In the genomic region with DNA sequence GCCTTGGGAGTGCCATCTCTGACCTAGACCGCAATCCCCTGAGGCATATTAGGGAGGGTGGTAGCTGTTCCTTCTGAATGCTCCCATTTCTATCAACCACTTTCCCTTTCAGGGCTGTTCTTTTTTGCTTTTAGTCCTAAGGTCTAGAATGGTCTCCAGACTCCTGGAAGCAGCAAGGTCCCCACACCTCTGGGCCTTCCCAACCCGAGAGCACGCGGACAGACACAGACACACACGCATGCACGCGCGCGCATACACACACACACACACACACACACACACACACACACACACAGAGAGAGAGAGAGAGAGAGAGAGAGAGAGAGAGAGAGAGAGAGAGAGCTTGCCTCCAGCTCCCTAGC, we compare ENCODE assay signal across 9 mouse cellular contexts. TPM values are rescaled to one million over a fixed set of nuclear protein-coding genes. Genes with fewer than 3 reads are reported as not detected.
DNase-seq lines count a peak whose midpoint lies in the region; ATAC-seq and TF ChIP-seq lines count a peak whose summit lies in the region.
"Had no signal": no experiment of that assay in that cellular context is flagged by ENCODE, and none has a peak within 500 bp of the region (broad histone marks: within the 10 kb centered on the region; RNA-seq: fewer than 3 reads in every experiment).

No protein-coding gene starts in this region.

- H3K4me2 ChIP-seq in kidney, embryonic 15.5 days = peak overlapping the region; percentile 88
- H3K4me2 ChIP-seq in embryonic facial prominence, embryonic 14.5 days (ENCODE audit: low read depth, low read length) = peak overlapping the region; percentile 87
- peak overlapping the region; percentile 79 for H3K4me2 ChIP-seq in intestine, embryonic 15.5 days (replicated peaks)
- peak overlapping the region; percentile 68 for H3K4me2 ChIP-seq in midbrain, postnatal 0 days (ENCODE audit: low read depth, low read length, poor library complexity, severe bottlenecking)

- no peak; the same call in 1 of the 2 replicates for ATAC-seq in kidney, embryonic 15.5 days (replicated peaks; ENCODE audit: low FRiP score)
- ATAC-seq in embryonic facial prominence, embryonic 14.5 days (ENCODE audit: low read depth) = peak; percentile 14; the same call in 1 of the 2 replicates
- ATAC-seq in intestine, embryonic 15.5 days = peak; percentile 35
- ATAC-seq in midbrain, postnatal 0 days (ENCODE audit: low FRiP score) = peak; percentile 24; the same call in 1 of the 2 replicates
- ATAC-seq in erythroid progenitor cell, adult 5-6 weeks (replicated peaks; ENCODE audit: low FRiP score, poor library complexity, severe bottlenecking) = no peak

- H3K27me3 ChIP-seq in kidney, embryonic 15.5 days = peaks cover 62% of the 10 kb centered on the region
- H3K27me3 ChIP-seq in embryonic facial prominence, embryonic 14.5 days (replicated peaks; ENCODE audit: control insufficient read depth, insufficient read depth, low read length) = peaks cover 73% of the 10 kb centered on the region
- H3K27me3 ChIP-seq in intestine, embryonic 15.5 days (replicated peaks) = peaks cover 26% of the 10 kb centered on the region
- peaks cover 8% of the 10 kb centered on the region; the same call in 1 of the 2 replicates for H3K27me3 ChIP-seq in midbrain, postnatal 0 days (ENCODE audit: insufficient read depth, low read length)

- TF ChIP-seq CTCF in midbrain, postnatal 0 days (IDR thresholded peaks at IDR 0.05) = no peak

- no peak overlapping the region for H3K27ac ChIP-seq in kidney, embryonic 15.5 days
- no peak overlapping the region for H3K27ac ChIP-seq in embryonic facial prominence, embryonic 14.5 days (replicated peaks; ENCODE audit: low read depth, low read length)
- no peak overlapping the region for H3K27ac ChIP-seq in intestine, embryonic 15.5 days
- H3K27ac ChIP-seq in midbrain, postnatal 0 days (ENCODE audit: low read depth, low read length) = peak overlapping the region; percentile 77; the same call in 1 of the 2 replicates

- 30% methylated on average over 9 of the region's 9 CpGs for WGBS in kidney, embryonic 15.5 days
- WGBS in embryonic facial prominence, embryonic 14.5 days = 47% methylated on average over 9 of the region's 9 CpGs
- 12% methylated on average over 9 of the region's 9 CpGs for WGBS in intestine, embryonic 15.5 days
- 44% methylated on average over 6 of the region's 9 CpGs for WGBS in midbrain, postnatal 0 days

- H3K36me3 ChIP-seq in kidney, embryonic 15.5 days = no peaks in the 10 kb centered on the region
- H3K36me3 ChIP-seq in embryonic facial prominence, embryonic 14.5 days (ENCODE audit: control insufficient read depth, insufficient read depth, low read length) = no peaks in the 10 kb centered on the region
- H3K36me3 ChIP-seq in intestine, embryonic 15.5 days = no peaks in the 10 kb centered on the region
- H3K36me3 ChIP-seq in midbrain, postnatal 0 days (ENCODE audit: insufficient read depth, low read length) = no peaks in the 10 kb centered on the region

- H3K4me3 ChIP-seq in kidney, embryonic 15.5 days (replicated peaks) = peak overlapping the region; percentile 60
- H3K4me3 ChIP-seq in embryonic facial prominence, embryonic 14.5 days (ENCODE audit: low read depth, low read length) = peak overlapping the region; percentile 51
- H3K4me3 ChIP-seq in intestine, embryonic 15.5 days (replicated peaks) = peak overlapping the region; percentile 56
- H3K4me3 ChIP-seq in midbrain, postnatal 0 days (ENCODE audit: low read depth, low read length) = peak overlapping the region; percentile 57

- no peaks in the 10 kb centered on the region for H3K9me3 ChIP-seq in kidney, embryonic 15.5 days (replicated peaks)
- H3K9me3 ChIP-seq in embryonic facial prominence, embryonic 14.5 days (ENCODE audit: control insufficient read depth, low read length) = no peaks in the 10 kb centered on the region
- H3K9me3 ChIP-seq in intestine, embryonic 15.5 days = no peaks in the 10 kb centered on the region
- no peaks in the 10 kb centered on the region for H3K9me3 ChIP-seq in midbrain, postnatal 0 days (ENCODE audit: low read length)

- no peaks in the 10 kb centered on the region for H3K4me1 ChIP-seq in kidney, embryonic 15.5 days
- no peaks in the 10 kb centered on the region for H3K4me1 ChIP-seq in embryonic facial prominence, embryonic 14.5 days (ENCODE audit: control insufficient read depth, insufficient read depth, low read length)
- no peaks in the 10 kb centered on the region for H3K4me1 ChIP-seq in intestine, embryonic 15.5 days (replicated peaks)
- no peaks in the 10 kb centered on the region; the same call in 1 of the 2 replicates for H3K4me1 ChIP-seq in midbrain, postnatal 0 days (ENCODE audit: insufficient read depth, low read length)

- no peak overlapping the region for H3K9ac ChIP-seq in kidney, embryonic 15.5 days
- peak overlapping the region; percentile 66; the same call in 1 of the 2 replicates for H3K9ac ChIP-seq in embryonic facial prominence, embryonic 14.5 days (ENCODE audit: low read depth, low read length)
- H3K9ac ChIP-seq in intestine, embryonic 15.5 days = no peak overlapping the region
- peak overlapping the region; percentile 76; the same call in 1 of the 2 replicates for H3K9ac ChIP-seq in midbrain, postnatal 0 days (replicated peaks; ENCODE audit: low read length, poor library complexity, severe bottlenecking)

- no peak for DNase-seq in kidney, adult 8-10 months
- DNase-seq in embryonic facial prominence, embryonic 14.5 days (ENCODE audit: low spot score) = no peak
- no peak for DNase-seq in midbrain, postnatal 0 days (ENCODE audit: low spot score)
- no peak for DNase-seq in right cerebral cortex, adult 2 months (ENCODE audit: low spot score in 2 of 2)
- no peak for DNase-seq in frontal cortex, postnatal 14 days (ENCODE audit: low spot score in 2 of 2)

RNA-seq across cellular contexts. Expression of a gene that starts 0.4 kb away (rescaled TPM):
- polyA plus RNA-seq in kidney, embryonic 15.5 days (2015; fragmentation: Nextera tagmentation; extraction: Ambion mirVana) = 6.2 and 6.4 TPM in 2 replicates
- 9.5 and 12.1 TPM in 2 replicates for polyA plus RNA-seq in embryonic facial prominence, embryonic 14.5 days (2014; fragmentation: Nextera tagmentation; extraction: Ambion mirVana)
- 10.8 TPM in 2 replicates for polyA plus RNA-seq in intestine, embryonic 15.5 days (2015; fragmentation: Nextera tagmentation; extraction: Ambion mirVana)
- 6.6 and 8.8 TPM in 2 replicates for total RNA-seq in midbrain, postnatal 0 days (2014; rRNA removed)
- 7.8 and 9.5 TPM in 2 replicates for polyA plus RNA-seq in midbrain, postnatal 0 days (2015; fragmentation: Nextera tagmentation; extraction: Ambion mirVana)
- total RNA-seq in erythroid progenitor cell, adult 5-6 weeks (2015; ENCODE audit: low replicate concordance) = not detected in 2 replicates
- not detected in 2 replicates for total RNA-seq in erythroid progenitor cell, adult 5-6 weeks (2017; ENCODE audit: low replicate concordance)
- total RNA-seq: MEL had no signal

Comparison
In these comparisons a context has a peak if more than half of its experiments do, and no peak if none do; other contexts are left out.
1. ATAC-seq: peak in embryonic facial prominence, embryonic 14.5 days (single experiment), intestine, embryonic 15.5 days (single experiment) and midbrain, postnatal 0 days (single experiment); none in kidney, embryonic 15.5 days (single experiment) and erythroid progenitor cell, adult 5-6 weeks (single experiment).
2. H3K9ac ChIP-seq: peak in embryonic facial prominence, embryonic 14.5 days (single experiment) and midbrain, postnatal 0 days (single experiment); none in kidney, embryonic 15.5 days (single experiment) and intestine, embryonic 15.5 days (single experiment).
3. Peak in every context shown above with its lines, with median percentiles within 50 percentile points of each other: H3K4me2 ChIP-seq and H3K4me3 ChIP-seq.